8 mouse cellular contexts compared by ENCODE assay signal in the genomic region with DNA sequence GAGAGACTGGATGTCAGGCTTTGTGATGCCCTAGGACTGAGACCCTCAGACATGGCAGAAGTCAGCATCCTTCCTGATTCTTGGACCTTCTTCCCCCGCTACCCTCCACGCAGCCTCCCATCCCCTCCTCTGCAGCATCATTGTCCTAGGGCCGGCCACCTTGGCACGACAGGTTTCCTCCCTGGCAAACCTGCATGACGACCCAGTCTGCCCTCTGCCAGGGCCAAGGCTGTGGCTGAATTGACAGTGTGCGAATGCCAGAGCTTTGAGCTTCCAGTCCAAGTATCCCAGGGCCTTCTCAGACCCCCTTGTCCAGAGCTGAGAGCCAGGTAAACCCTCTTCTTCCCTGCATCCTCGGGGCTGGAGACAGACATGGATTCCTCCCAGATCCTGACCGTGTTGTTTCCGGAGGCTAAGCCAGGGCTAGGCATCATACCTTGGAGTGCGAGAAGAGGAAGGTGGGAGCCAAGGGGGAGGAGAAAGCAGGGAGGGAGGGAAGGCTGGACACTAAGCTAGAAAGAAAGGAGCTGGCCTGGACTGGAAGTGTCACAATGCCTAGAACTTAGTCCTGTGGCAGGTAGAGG. TPM values are rescaled to one million over a fixed set of nuclear protein-coding genes. Genes with fewer than 3 reads are reported as not detected.
DNase-seq lines count a peak whose midpoint lies in the region; ATAC-seq and TF ChIP-seq lines count a peak whose summit lies in the region.

A gene (plus strand): TSS at position 534 of the 584 bp plus-strand sequence.

- H3K9me3 ChIP-seq in heart, embryonic 10.5 days, result no peaks in the 10 kb centered on the region
- H3K9me3 ChIP-seq in E14TG2a.4 (ENCODE audit: low read length), result no peaks in the 10 kb centered on the region
- H3K9me3 ChIP-seq in forebrain, embryonic 14.5 days (replicated peaks; ENCODE audit: control insufficient read depth, low read length), result no peaks in the 10 kb centered on the region
- H3K9me3 ChIP-seq in liver, embryonic 13.5 days (replicated peaks), result no peaks in the 10 kb centered on the region

- ATAC-seq in forebrain, embryonic 14.5 days, result no peak
- no peak for ATAC-seq in liver, embryonic 13.5 days (ENCODE audit: low read depth)
- no peak for ATAC-seq in activated CD4-positive, CD25-positive, alpha-beta regulatory T cell, adult 4 months

- H3K79me2 ChIP-seq in heart, adult 2 months (replicated peaks; ENCODE audit: control insufficient read depth, insufficient read depth, low read length), result no peaks in the 10 kb centered on the region

- H3K9ac ChIP-seq in heart, adult 2 months (ENCODE audit: low read depth, low read length), result no peak within 1 kb of the TSS
- peak within 1 kb of the TSS; percentile 89 for H3K9ac ChIP-seq in forebrain, embryonic 14.5 days (ENCODE audit: low read length)
- H3K9ac ChIP-seq in liver, embryonic 13.5 days, result no peak within 1 kb of the TSS

- no peak for TF ChIP-seq CTCF in heart, adult 2 months (IDR thresholded peaks at IDR 0.05)
- TF ChIP-seq CTCF in E14TG2a.4 (conservative IDR thresholded peaks at IDR 0.05; ENCODE audit: low read length), result no peak

- TF ChIP-seq EP300 in heart, adult 2 months (IDR thresholded peaks at IDR 0.05; ENCODE audit: insufficient read depth, low read depth, low read length), result no peak

- H3K4me2 ChIP-seq in forebrain, embryonic 14.5 days (ENCODE audit: low read length), result peak within 1 kb of the TSS; percentile 88
- peak within 1 kb of the TSS; percentile 68; the same call in 1 of the 2 replicates for H3K4me2 ChIP-seq in liver, embryonic 13.5 days

- WGBS in heart, embryonic 10.5 days, result 45% methylated on average over 10 of the region's 10 CpGs
- WGBS in heart, adult 2 months, result 58% methylated on average over 10 of the region's 10 CpGs
- WGBS in forebrain, embryonic 14.5 days, result 51% methylated on average over 10 of the region's 10 CpGs
- 40% methylated on average over 10 of the region's 10 CpGs for WGBS in liver, embryonic 13.5 days (ENCODE audit: insufficient replicate concordance)

- no peak for TF ChIP-seq POLR2A in heart, adult 2 months (IDR thresholded peaks at IDR 0.05; ENCODE audit: insufficient read depth, low read depth, low read length)

- no peaks in the 10 kb centered on the region for H3K36me3 ChIP-seq in heart, embryonic 10.5 days
- no peaks in the 10 kb centered on the region for H3K36me3 ChIP-seq in heart, adult 2 months (ENCODE audit: control insufficient read depth, insufficient read depth, low read length)
- H3K36me3 ChIP-seq in E14TG2a.4 (ENCODE audit: insufficient read depth, low read length), result no peaks in the 10 kb centered on the region
- H3K36me3 ChIP-seq in forebrain, embryonic 14.5 days (ENCODE audit: control insufficient read depth, insufficient read depth, low read length), result 0 out of 2 replicates have a peak, but pooled peaks cover 5% of the 10 kb centered on the region
- H3K36me3 ChIP-seq in liver, embryonic 13.5 days, result no peaks in the 10 kb centered on the region

- intact Hi-C loops in heart, adult 2 months (cut with DNase I), result no loop called here

- DNase-seq in heart, embryonic 10.5 days (ENCODE audit: low spot score), result no peak
- no peak for DNase-seq in heart, adult 2 months
- no peak for DNase-seq in forebrain, embryonic 14.5 days (ENCODE audit: low spot score)
- DNase-seq in liver, embryonic 13.5 days, result no peak
- no peak for DNase-seq in frontal cortex, postnatal 25 days (ENCODE audit: low spot score in 2 of 2)
- DNase-seq in frontal cortex, postnatal 14 days (ENCODE audit: low spot score in 2 of 2), result no peak

- peaks cover 32% of the 10 kb centered on the region for H3K4me1 ChIP-seq in heart, embryonic 10.5 days
- H3K4me1 ChIP-seq in heart, adult 2 months (ENCODE audit: control insufficient read depth, insufficient read depth, low read length), result peaks cover 4% of the 10 kb centered on the region
- H3K4me1 ChIP-seq in E14TG2a.4 (replicated peaks; ENCODE audit: low read depth, low read length), result peaks cover 70% of the 10 kb centered on the region
- peaks cover 31% of the 10 kb centered on the region for H3K4me1 ChIP-seq in forebrain, embryonic 14.5 days (ENCODE audit: control insufficient read depth, insufficient read depth, low read length)
- peaks cover 28% of the 10 kb centered on the region for H3K4me1 ChIP-seq in liver, embryonic 13.5 days (replicated peaks)

- H3K4me3 ChIP-seq in heart, embryonic 10.5 days, result peak within 1 kb of the TSS; percentile 76
- no peak within 1 kb of the TSS; the same call in 1 of the 2 replicates for H3K4me3 ChIP-seq in heart, adult 2 months
- H3K4me3 ChIP-seq in E14TG2a.4 (replicated peaks; ENCODE audit: low read length), result peak within 1 kb of the TSS; percentile 78
- H3K4me3 ChIP-seq in forebrain, embryonic 14.5 days (ENCODE audit: low read depth, low read length), result peak within 1 kb of the TSS; percentile 63
- no peak within 1 kb of the TSS for H3K4me3 ChIP-seq in liver, embryonic 13.5 days (replicated peaks)

- H3K27me3 ChIP-seq in heart, embryonic 10.5 days (ENCODE audit: insufficient read depth, poor library complexity, severe bottlenecking), result peaks cover 96% of the 10 kb centered on the region
- peaks cover 3% of the 10 kb centered on the region; the same call in 1 of the 2 replicates for H3K27me3 ChIP-seq in heart, adult 2 months (ENCODE audit: control insufficient read depth, insufficient read depth, low read length)
- peaks cover 82% of the 10 kb centered on the region for H3K27me3 ChIP-seq in E14TG2a.4 (ENCODE audit: insufficient read depth, low read length)
- H3K27me3 ChIP-seq in forebrain, embryonic 14.5 days (replicated peaks; ENCODE audit: control insufficient read depth, insufficient read depth, low read length), result no peaks in the 10 kb centered on the region
- peaks cover 73% of the 10 kb centered on the region for H3K27me3 ChIP-seq in liver, embryonic 13.5 days

- H3K27ac ChIP-seq in heart, embryonic 10.5 days, result 0 out of 2 replicates have a peak within 1 kb of the TSS, but pooled peaks have one; percentile 84
- no peak within 1 kb of the TSS for H3K27ac ChIP-seq in heart, adult 2 months
- peak within 1 kb of the TSS; percentile 89; the same call in 1 of the 2 replicates for H3K27ac ChIP-seq in forebrain, embryonic 14.5 days (ENCODE audit: low read depth, low read length)
- H3K27ac ChIP-seq in liver, embryonic 13.5 days, result no peak within 1 kb of the TSS

RNA-seq across cellular contexts. Expression of the gene that starts here (rescaled TPM):
- polyA plus RNA-seq in heart, embryonic 10.5 days (2016; fragmentation: Nextera tagmentation; extraction: Ambion mirVana), result 0.27 and 1.9 TPM in 2 replicates
- total RNA-seq in heart, adult 2 months (2021), result under 1 TPM in 1 of 2 experiments, not detected in 1; 0.31 TPM
- 0.35 TPM in 1 of 2 replicates, not detected in the other for polyA plus RNA-seq in heart, adult 2 months (2012; rRNA removed)
- 1.1 and 1.2 TPM in 2 replicates for polyA plus RNA-seq in forebrain, embryonic 14.5 days (2014; fragmentation: Nextera tagmentation; extraction: Ambion mirVana)
- 4.7 and 5.4 TPM in 2 replicates for polyA plus RNA-seq in liver, embryonic 13.5 days (2015; fragmentation: Nextera tagmentation; extraction: Ambion mirVana)
- 1 to 10 TPM; 2.1 to 3.1 TPM for polyA plus RNA-seq in activated CD4-positive, CD25-positive, alpha-beta regulatory T cell, adult 4 months (2017; shearing (Covaris generic))

Comparison
In these comparisons a context has a peak if more than half of its experiments do, and no peak if none do; other contexts are left out.
1. H3K27ac ChIP-seq: peak in heart, embryonic 10.5 days (single experiment) and forebrain, embryonic 14.5 days (single experiment); none in heart, adult 2 months (single experiment) and liver, embryonic 13.5 days (single experiment).
2. H3K4me3 ChIP-seq: peak in heart, embryonic 10.5 days (single experiment), E14TG2a.4 (single experiment) and forebrain, embryonic 14.5 days (single experiment); none in heart, adult 2 months (single experiment) and liver, embryonic 13.5 days (single experiment).